Mouse (Mus musculus) heart, postnatal 0 days (tissue): ENCODE measurements around the gene Phxr2. TPM values are rescaled to one million over a fixed set of nuclear protein-coding genes. Genes with fewer than 3 reads are reported as not detected.

Experiments used
- ATAC-seq: fragments of 200-750 bp; cut with Nextera tagmentation; 2 replicates; pipeline ENCODE4 v1.8.0; 2017; ENCODE audit warnings: low read depth, moderate number of reproducible peaks, moderate library complexity; ENCODE audit not compliant: insufficient read depth
- DNase-seq: peaks from one replicate; pipeline ENCODE4 v3.0.0-alpha.2; 2016; ENCODE audit warnings: low spot score
- H3K27ac ChIP-seq: fragments of 300-500 bp; sonication (generic); 2 replicates; pipeline ENCODE4 v1.5.1; 2014; ENCODE audit warnings: low read depth, mild to moderate bottlenecking
- H3K27me3 ChIP-seq: fragments of 300-500 bp; sonication (generic); 2 replicates; pipeline ENCODE4 v1.6.1; 2014; ENCODE audit warnings: low read length, mixed read lengths; ENCODE audit not compliant: control insufficient read depth, insufficient read depth
- H3K36me3 ChIP-seq: fragments of 300-500 bp; sonication (generic); replicated peaks from 2 replicates; pipeline ENCODE4 v1.6.1; 2014; ENCODE audit warnings: low read length, mixed read lengths; ENCODE audit not compliant: control insufficient read depth, insufficient read depth
- H3K4me1 ChIP-seq: fragments of 300-500 bp; sonication (generic); 2 replicates; pipeline ENCODE4 v1.6.1; 2014; ENCODE audit warnings: antibody characterized with exemption; ENCODE audit not compliant: control insufficient read depth, insufficient read depth
- H3K4me2 ChIP-seq: fragments of 300-500 bp; sonication (generic); 2 replicates; pipeline ENCODE4 v1.6.1; 2014; ENCODE audit warnings: low read depth, mild to moderate bottlenecking, low read length, moderate library complexity
- H3K4me3 ChIP-seq: fragments of 300-500 bp; sonication (generic); 2 replicates; pipeline ENCODE4 v1.5.1; 2014; ENCODE audit warnings: low read depth, low read length
- H3K9ac ChIP-seq: fragments of 300-500 bp; sonication (generic); replicated peaks from 2 replicates; pipeline ENCODE4 v1.6.1; 2014; ENCODE audit warnings: low read depth, low read length, mixed read lengths
- H3K9me3 ChIP-seq: fragments of 300-500 bp; sonication (generic); replicated peaks from 2 replicates; pipeline ENCODE4 v1.6.1; 2016; ENCODE audit warnings: low read length; ENCODE audit not compliant: control insufficient read depth
- CTCF ChIP-seq: IDR thresholded peaks from 2 replicates; pipeline ENCODE4 v1.5.1; 2016; ENCODE audit warnings: antibody characterized with exemption, control low read depth, low read depth
- EP300 ChIP-seq: IDR thresholded peaks from 2 replicates; pipeline ENCODE4 v1.6.1; 2016; ENCODE audit warnings: antibody characterized with exemption, low read depth
- WGBS: fragments of 180-500 bp; shearing (Covaris S2); extraction: QIAGEN DNeasy Blood & Tissue Kit; methylation state at CpG from one replicate; pipeline ENCODE4 v1.1.7; 2014; 5-methylcytosine and 5-hydroxymethylcytosine counted together
- polyA plus RNA-seq: library from polyadenylated mRNA; unstranded; fragments of >200 nt; fragmentation: Nextera tagmentation; extraction: Ambion mirVana; gene quantifications from 2 replicates; pipeline ENCODE4 v1.2.1, GENCODE M21; 2015
- total RNA-seq: library from RNA; depleted of rRNA; stranded (reverse); fragments of >200 nt; gene quantifications from 2 replicates; pipeline ENCODE4 v1.2.3, GENCODE M21; 2014; ENCODE audit warnings: low replicate concordance

The Phxr2 gene
- total and polyA plus RNA-seq, 2 experiments from 2014 or later = not detected

DNA sequence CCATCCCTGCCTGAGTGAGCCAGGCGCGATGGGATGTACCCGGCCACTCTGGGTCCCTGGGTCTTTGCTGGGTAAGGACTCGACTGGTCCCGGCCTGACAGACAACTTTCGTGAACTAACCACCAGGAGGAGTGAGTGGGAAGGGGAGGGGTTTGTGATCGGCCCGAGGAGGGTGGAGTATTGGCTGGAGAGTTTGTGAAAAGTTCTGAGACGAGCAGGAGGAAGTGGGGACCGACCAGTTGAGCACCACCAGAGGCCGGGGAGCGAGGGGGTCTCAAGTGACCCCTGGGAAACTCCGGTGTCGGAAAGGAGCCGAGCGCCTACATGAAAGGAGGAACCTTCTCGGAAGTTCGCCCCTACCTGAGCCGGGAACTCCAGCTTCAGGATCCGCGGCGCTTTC, 18.2 kb downstream of the Phxr2 start, which contains the start of gene Galnt4:
Galnt4 (plus strand) TSS at position 196 of the 400 bp plus-strand sequence.
- Histone ChIP-seq H3K9me3 (no peaks in the 10 kb centered on the region), H3K4me1 (peaks cover 5% of the 10 kb centered on the region; the same call in 1 of the 2 replicates), H3K9ac (peak within 1 kb of the TSS; percentile 90), H3K27me3 (no peaks in the 10 kb centered on the region), H3K36me3 (0 out of 2 replicates have a peak, but pooled peaks cover 5% of the 10 kb centered on the region), H3K4me3 (peak within 1 kb of the TSS; percentile 100), H3K27ac (peak within 1 kb of the TSS; percentile 86), H3K4me2 (peak within 1 kb of the TSS; percentile 100)
- DNase-seq = peak; percentile 88
- 0% methylated on average over 22 of the region's 22 CpGs for WGBS
- ATAC-seq = peak; percentile 82
- no peak for TF ChIP-seq EP300
- TF ChIP-seq CTCF = peak; percentile 77

DNA sequence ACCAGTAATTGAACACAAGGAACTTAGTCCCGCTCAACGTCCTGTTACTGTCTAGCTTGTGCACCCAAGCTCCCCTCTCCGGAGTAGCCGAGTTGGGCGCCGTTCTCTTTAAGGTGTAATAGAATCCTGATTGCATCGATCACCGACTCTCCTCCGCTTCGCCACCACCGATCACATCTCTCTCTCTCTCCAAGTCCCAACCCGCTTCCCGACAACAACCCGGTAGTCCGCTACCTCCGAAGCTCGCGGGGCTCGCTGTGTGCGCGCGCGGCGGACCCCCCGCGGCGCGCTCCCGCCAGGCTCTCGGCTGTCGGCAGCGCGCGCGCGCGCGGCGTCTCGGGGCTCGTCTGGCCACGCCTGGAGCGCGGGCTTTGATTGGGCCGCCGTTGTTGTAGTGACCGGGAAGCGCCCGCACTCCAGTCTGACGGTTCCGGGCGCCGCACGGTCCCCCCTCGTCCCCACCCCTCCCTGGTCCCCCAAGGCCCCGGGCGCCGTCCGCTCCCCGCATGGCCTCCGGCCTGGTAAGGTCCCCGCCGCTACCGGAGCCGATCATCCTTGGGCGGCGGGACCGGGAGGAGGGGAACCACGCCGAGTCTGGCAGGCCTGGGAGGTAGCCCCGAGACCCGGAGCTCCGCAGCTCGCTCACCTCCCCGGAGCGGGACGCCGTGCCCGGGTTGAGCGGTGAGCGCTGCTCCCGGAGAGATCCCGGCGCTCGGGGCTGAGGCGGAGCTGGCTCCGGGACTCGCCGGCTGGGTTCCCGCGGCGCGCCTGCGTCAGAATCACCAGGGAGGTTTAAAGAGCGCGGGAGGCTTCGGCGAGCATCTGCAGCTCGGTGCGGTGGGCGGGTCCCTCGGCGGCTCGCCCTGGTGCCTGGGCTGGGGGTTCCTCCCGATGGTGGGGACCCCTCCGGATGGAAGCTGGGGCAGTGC, 19.2 kb downstream of the Phxr2 start, which contains the start of gene Poc1b:
Poc1b (plus strand) TSS at position 334 of the 929 bp plus-strand sequence.
- 0 out of 2 replicates have a peak, but pooled peaks cover 5% of the 10 kb centered on the region for H3K36me3 ChIP-seq
- H3K27ac ChIP-seq = peak within 1 kb of the TSS; percentile 86
- H3K4me2 ChIP-seq = peak within 1 kb of the TSS; percentile 100
- peak within 1 kb of the TSS; percentile 90 for H3K9ac ChIP-seq
- TF ChIP-seq CTCF (no peak), EP300 (no peak)
- H3K9me3 ChIP-seq = no peaks in the 10 kb centered on the region
- peak; percentile 81 for DNase-seq
- H3K27me3 ChIP-seq = no peaks in the 10 kb centered on the region
- H3K4me3 ChIP-seq = peak within 1 kb of the TSS; percentile 100
- ATAC-seq = peak; percentile 89
- under 1% methylated on average over 100 of the region's 106 CpGs for WGBS
- H3K4me1 ChIP-seq = peaks cover 5% of the 10 kb centered on the region; the same call in 1 of the 2 replicates

DNA sequence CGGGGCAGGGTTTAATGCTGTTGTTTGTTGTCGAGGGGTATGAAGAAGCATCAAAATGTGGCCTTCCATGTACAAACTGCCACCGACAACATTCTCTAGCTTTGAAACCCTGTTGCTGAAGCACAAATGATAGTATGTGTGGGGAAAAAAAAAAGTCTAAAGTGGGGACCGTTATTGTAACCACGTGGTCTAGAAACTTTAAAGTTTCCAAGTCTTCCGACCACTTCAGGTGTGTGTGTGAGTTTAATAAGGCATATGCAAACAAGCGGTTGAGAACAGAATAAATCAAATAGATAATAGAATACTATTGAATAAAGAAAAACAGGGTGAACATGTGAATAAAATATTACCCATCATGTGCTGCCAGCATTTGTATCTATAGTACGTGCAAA, 19.8 kb downstream of the Phxr2 start:
- Histone ChIP-seq H3K4me1 (peaks cover 5% of the 10 kb centered on the region; the same call in 1 of the 2 replicates), H3K27ac (peak overlapping the region; percentile 86; the same call in 1 of the 2 replicates), H3K4me3 (peak overlapping the region; percentile 100), H3K27me3 (no peaks in the 10 kb centered on the region), H3K36me3 (0 out of 2 replicates have a peak, but pooled peaks cover 5% of the 10 kb centered on the region), H3K9ac (peak overlapping the region; percentile 90), H3K4me2 (peak overlapping the region; percentile 100), H3K9me3 (no peaks in the 10 kb centered on the region)
- no peak for TF ChIP-seq CTCF
- no peak for TF ChIP-seq EP300
- 31% methylated on average over 8 of the region's 8 CpGs for WGBS
- ATAC-seq = no peak
- no peak for DNase-seq

DNA sequence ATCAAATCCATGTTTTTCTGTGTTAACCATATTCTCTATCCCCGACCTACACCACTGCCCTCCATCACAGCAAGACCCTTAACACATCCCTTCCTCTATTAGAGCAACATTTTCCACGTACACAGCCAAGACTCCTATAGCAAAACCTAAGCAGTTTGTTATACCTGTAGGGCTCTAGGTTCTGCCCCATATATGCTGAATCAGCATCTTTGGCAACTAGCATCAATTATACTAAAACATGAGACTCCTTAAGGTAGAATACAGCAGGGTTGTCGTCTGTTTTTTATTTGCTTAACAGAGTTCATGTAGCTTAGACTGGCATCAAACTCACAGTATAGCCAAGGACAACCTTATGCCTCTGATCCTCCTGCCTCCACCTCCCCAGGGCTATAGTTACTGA, 20.6 kb downstream of the Phxr2 start:
- Histone ChIP-seq H3K27me3 (no peaks in the 10 kb centered on the region), H3K4me1 (peaks cover 5% of the 10 kb centered on the region; the same call in 1 of the 2 replicates), H3K4me2 (no peak overlapping the region), H3K36me3 (0 out of 2 replicates have a peak, but pooled peaks cover 5% of the 10 kb centered on the region), H3K4me3 (no peak overlapping the region), H3K27ac (no peak overlapping the region), H3K9me3 (no peaks in the 10 kb centered on the region), H3K9ac (no peak overlapping the region)
- 82% methylated on average over 3 of the region's 3 CpGs for WGBS
- ATAC-seq = no peak
- DNase-seq = no peak
- no peak for TF ChIP-seq EP300
- TF ChIP-seq CTCF = no peak

DNA sequence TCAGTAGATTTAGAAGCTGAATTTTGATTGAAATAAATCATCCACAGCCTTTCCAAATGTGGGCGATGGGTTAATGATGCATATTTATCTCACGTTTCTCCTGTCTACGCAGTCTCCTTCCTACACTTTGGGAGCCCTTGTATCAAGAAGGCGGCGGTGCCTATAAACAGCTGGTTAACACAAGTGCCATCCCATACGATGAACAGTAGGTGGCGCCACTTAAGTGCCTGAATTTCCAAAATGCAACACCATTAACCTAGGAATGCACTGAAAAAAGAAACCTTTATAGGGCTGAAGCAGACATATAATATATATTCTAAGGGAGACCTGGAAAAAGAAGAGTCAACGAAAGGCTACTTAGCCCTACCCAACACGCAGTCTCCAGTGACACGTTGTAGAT, 28.8 kb downstream of the Phxr2 start:
- H3K9me3 ChIP-seq = no peaks in the 10 kb centered on the region
- peak; percentile 53 for TF ChIP-seq CTCF
- TF ChIP-seq EP300 = no peak
- H3K4me2 ChIP-seq = no peak overlapping the region
- H3K27me3 ChIP-seq = no peaks in the 10 kb centered on the region
- DNase-seq (no peak), ATAC-seq (no peak)
- no peaks in the 10 kb centered on the region for H3K4me1 ChIP-seq
- no peak overlapping the region for H3K9ac ChIP-seq
- no peak overlapping the region for H3K27ac ChIP-seq
- WGBS = 64% methylated on average over 10 of the region's 10 CpGs
- no peaks in the 10 kb centered on the region for H3K36me3 ChIP-seq
- no peak overlapping the region for H3K4me3 ChIP-seq
